Mouse (Mus musculus): Measurements from ENCODE around the gene Fcamr.

Fcamr gene

GRCm38 (mm10) chr1:130802976-130803375 is 2.3 kb downstream of the Fcamr start:
- DNase-seq (ENCODE audit: low spot score), result peak; percentile 33

DNA sequence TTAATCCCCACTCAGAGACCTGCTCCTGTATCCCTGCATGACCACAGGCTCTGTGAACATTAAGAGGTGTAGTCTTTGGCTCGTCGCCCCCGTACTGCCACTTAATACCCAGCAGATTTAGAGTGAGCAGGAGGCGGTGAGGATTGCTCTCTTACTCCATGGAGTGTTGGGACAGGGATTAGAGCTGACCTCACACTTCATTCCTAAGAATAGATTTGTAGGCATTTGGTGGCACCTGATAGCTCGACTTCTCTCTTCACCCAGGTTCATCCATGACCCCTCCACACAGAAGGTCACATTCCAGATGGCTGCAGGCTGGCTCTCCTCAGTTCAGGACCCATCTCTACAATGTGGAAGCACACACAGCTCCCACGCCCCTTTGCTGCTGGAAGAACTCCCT is 3.6 kb downstream of the Fcamr start:
- DNase-seq (ENCODE audit: low spot score), result no peak

DNA sequence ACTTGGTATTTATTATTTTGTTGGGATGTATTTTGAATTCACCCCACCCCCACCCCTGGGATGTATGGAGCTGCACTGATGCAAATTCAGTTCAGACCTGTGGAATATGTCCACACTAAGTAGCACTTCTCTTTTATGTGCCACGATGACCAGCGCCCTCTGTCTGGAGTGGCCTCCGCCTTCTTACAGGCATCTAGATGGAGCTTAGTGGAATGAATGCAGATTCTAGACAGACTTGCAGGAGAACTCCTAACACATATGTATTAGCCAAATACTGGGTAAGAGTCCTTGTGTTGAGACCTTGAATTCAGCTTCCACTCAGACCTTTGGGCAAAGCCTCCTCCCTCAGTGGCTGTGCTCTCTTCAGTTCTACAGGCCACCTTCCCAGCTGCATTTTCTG is 10.2 kb downstream of the Fcamr start:
- DNase-seq (ENCODE audit: low spot score), result no peak

- no peak for DNase-seq (ENCODE audit: low spot score)
Observed at GRCm38 (mm10) chr1:130811316-130811715, 10.6 kb downstream of the Fcamr start.

DNA sequence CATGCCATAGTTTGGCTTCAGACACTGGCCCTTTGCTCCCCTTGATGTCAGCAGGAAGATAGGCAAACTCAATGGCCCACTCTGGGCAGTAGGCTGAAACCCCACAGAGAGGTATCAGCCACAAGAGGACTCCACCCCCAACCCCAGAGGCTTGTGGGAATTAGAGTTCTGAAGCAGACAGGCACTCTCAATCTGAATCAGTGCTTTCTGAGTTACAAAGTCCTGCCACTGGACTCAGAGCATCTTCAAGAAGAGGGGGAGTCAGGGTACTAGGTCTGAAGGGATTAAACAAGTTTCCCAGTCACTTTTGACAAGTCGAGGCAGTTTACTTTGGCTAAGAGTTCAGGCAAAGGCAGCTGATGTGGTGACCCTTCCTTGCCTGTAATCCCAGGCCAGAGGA is 19.0 kb downstream of the Fcamr start:
- no peak for DNase-seq (ENCODE audit: low spot score)

DNA sequence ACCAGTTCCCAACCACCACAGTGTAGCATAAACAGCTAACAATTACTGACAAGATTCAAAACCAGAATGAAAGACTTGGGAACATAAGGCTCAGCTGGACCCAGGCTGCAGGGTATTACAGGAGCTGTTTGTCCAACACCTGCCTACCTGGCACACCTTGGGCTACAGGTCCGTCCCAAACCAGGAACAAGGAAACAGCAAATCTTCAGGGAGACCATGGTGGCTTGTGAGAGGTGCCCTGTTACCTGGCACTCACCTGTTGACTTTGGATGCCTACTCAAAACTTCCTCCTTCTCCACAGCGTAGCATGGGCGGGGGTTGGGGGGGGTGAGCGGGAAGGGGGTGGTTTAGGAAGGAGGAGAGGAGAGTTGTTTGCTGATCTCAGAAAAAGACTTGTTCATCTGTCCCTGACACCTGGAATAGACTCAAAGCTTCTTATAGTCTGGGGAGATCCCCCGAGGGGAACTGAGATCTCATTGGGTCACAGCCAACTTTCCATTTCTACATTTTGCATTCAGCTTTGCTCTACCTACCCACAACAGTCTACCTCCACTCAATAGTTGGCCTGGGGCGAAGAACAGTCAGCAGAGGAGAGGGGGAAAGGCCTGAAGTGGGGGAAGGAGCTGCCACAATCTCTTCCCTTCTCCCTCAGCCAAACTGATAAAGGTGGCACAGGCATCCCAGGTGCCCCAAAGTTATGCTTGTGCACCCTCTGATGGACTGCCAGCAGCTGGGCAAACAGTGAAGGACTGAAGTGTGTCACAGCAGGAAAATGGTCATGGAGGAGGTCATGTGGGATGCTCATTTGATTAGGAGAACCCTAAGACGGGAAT is 19.8 kb downstream of the Fcamr start:
- DNase-seq (ENCODE audit: low spot score), result no peak

GRCm38 (mm10) chr1:130821149-130821471 is 20.4 kb downstream of the Fcamr start:
- no peak for DNase-seq (ENCODE audit: low spot score)

DNA sequence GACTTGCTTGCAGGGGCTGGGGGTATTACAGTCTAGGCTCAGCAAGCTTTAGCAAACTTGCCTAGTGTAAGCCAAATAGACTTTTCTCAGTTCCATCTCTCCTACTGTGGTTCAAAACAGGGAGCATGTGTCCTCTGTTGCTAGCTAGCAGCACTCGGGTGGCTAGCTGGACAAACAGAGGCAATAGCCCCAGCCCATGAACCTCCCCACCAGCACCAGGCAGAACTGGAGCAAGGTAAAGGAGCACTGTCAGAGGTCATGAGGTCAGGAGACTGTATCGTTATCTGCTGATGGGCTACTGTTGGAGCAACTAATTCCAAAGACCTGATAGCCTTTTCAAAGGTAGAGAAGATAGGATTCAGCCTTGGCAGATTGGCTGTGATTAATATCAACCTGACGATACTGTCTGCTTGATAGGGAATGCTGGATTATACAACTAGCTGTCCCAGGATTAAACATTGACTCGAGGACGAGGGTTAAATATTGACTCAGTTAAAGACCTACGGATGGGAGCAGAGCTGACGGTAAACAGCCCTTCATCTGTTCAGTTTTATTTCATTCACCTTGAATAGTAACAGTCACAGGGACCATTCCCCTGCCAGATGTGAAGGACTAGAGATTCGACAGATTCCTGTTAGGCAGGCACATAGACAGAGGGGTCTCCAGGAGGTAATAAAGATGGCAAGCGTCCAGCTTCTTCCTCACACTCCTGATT is 21.4 kb downstream of the Fcamr start:
- no peak for DNase-seq (ENCODE audit: low spot score)

DNA sequence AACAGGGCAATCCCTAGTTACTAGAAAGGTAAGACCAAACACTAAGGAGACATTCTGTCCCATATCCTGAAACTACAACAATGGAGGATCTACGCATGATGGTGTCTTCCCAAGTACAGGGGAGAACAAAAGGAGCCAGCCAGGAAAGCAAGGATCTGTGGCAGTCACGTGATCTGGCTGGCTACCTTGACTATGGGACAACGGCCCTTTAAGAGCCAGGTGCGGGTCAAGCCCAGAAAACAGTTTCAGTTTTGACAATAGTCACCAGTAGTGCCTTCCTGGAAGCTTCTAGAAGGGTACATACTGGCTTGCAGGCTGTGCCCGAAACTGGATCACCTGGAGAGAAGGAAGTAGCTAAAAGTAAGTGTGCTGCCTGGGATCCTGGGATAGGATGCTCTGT is 25.7 kb downstream of the Fcamr start, which contains the start of gene Pigr:
TSS of gene Pigr (plus strand) at position 237 of the 400 bp plus-strand sequence.
- no peak for DNase-seq (ENCODE audit: low spot score)

- no peak for DNase-seq (ENCODE audit: low spot score)
Observed at GRCm38 (mm10) chr1:130828656-130829055, 28.0 kb downstream of the Fcamr start.

- DNase-seq (ENCODE audit: low spot score), result no peak
Observed at GRCm38 (mm10) chr1:130829906-130830830, 29.5 kb downstream of the Fcamr start.

GRCm38 (mm10) chr1:130832230-130833149 is 31.8 kb downstream of the Fcamr start:
- DNase-seq (ENCODE audit: low spot score), result no peak

DNA sequence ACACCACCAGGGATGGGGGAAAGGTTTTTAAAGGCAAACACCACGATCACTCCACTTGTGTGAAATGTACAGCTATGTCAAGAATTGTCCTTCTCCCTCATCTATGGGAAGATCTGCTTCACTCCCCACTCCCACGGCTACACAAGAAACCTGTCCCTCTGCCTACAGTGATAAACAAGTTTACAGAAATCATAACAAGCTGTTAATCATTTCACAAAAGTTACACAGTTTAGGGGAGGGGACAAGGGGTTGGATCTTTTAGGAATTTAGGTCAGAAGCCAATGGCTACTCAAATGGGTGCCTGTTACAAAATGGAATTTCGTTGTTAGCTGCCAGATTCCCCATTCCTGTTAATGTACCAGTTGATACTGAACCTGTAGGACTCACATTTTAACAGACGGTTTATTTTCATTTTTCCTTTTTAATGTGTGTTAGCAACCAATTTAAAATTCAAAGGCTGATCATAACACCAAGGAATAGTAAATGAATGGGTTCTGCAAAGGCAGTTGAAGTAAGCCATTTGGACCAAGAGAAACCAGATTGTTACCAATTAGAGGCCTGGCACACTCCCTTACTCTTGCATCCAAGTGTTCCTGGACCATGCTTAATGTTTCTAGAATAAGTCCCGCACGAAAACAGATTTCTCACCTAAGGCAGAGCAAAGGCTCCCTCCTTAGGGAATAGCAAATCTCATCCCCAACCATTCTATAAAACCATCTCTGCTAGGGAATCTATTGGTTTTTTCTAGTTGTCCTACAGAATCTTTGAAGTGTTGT is 34.6 kb downstream of the Fcamr start:
- DNase-seq (ENCODE audit: low spot score), result no peak

DNA sequence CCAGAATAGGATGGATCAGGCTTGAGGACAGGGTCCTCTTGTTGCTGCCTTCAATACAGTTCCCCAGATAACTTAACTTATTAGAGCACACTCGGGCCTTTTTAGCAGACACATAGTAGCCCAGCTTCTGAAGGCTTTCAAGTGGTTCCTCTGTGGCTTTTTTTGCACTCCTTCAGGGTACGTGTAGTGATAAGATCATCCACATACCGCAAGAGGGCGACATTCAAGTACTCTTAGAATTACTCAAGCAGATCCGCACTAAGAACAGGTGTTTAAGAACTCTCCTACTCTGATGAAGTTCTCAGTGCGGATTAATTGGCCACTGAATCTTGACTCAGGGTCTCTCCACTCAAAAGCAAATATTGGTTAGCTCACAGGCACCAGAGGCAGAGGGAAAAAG is 37.6 kb downstream of the Fcamr start:
- no peak for DNase-seq (ENCODE audit: low spot score)

DNA sequence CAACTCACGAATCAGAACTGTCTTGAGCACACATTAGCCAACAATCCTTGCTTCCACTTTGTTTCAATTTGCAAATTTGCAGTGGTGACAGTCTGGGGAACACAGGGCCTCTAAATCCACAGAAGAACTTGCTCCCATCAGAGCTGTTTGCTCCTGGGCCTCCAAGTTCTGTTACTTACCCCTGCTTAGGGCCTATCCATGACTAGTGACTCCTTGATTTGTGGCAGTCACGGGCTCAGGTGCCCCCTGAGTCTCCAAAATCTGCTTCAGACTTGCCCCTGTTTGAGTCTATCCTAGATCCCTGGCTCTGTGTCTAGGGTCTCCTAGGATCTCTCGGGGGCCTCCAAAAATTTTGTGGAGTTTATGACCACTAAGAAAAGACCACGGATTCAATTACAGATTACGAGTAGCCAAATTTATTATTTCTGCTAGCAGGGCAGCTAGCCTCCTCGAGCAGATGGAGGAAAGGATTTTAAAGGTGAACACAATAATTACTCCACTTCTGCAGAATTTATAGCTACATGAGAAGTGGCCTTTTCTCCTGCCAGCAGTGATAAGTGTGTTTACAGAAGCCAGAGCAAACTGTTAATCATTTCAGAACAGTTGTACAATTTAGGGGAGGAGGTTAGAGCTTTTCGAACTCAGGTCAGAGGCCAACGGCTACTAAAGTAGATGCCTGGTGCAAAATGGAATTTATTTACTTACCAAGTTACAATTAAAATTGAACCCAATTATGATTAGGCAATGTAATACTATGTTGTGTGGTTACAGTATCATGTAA is 40.1 kb downstream of the Fcamr start:
- DNase-seq (ENCODE audit: low spot score), result no peak

- no peak for DNase-seq (ENCODE audit: low spot score)
Observed at GRCm38 (mm10) chr1:130841621-130842020, 40.9 kb downstream of the Fcamr start.

- DNase-seq (ENCODE audit: low spot score), result no peak
Observed at GRCm38 (mm10) chr1:130844516-130844915, 43.8 kb downstream of the Fcamr start.

DNA sequence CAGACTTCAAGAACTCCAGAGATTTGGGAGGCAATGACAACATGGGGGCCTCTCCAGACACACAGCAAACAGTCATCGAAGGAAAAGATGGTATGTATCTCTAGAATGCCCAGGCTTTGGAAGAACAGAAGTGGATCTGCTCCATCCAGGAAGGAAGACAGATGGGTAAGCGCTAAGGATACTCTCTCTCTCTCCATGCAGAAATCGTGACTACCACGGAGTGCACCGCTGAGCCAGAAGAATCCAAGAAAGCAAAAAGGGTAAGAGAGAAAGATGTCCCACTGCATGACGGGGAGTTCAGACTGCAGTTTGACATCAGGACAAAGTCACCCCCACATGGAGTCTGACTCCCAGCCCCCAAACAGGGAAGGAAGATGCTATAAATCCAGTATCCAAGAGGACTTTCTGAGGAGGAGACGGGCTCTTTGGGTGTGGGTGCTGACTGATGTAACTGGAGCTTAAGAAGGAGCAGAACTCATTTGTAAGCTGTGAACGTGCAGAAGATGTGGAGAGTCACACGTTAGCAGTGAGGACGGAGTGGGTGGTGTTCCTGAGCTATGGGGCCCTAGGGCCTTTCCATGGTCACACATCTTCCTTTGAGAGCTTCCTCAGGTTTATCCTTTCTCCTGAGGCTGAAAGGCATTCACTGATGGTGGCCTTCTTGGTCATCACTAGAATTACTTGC is 49.0 kb downstream of the Fcamr start:
- DNase-seq (ENCODE audit: low spot score), result no peak

- no peak for DNase-seq (ENCODE audit: low spot score)
Observed at GRCm38 (mm10) chr1:130850405-130850804, 49.7 kb downstream of the Fcamr start.
